Mouse (Mus musculus) cerebellum, adult 9-11 months (tissue): Measurements from ENCODE around the gene BC107364.
"Not testable (repeated sequence)": the region's sequence is repeated elsewhere in the genome, so short reads cannot be mapped to it uniquely, and the experiment has no call there.

Source experiments
- DNase-seq: peaks from one replicate; pipeline ENCODE4 v3.0.0; 2022

BC107364 gene

DNA sequence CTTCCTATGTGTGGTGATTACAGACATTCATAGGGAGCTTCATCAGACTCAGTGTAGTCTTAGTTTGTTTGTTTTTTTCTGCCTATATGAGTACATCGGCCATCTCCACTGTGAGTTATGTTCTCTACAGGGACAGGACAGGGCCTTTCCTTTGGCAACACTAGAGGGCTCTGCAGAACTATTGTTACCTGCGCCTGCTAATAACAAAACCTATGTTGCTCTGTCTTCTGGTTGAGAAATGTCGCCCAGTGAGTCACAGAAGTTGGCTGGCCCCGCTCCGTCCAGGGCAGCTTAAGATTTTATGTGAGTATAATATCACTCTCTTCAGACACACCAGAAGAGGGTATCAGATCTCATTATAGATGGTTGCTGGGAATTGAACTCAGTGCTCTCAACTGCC, 41.1 kb downstream of the BC107364 start:
- DNase-seq: no peak

DNA sequence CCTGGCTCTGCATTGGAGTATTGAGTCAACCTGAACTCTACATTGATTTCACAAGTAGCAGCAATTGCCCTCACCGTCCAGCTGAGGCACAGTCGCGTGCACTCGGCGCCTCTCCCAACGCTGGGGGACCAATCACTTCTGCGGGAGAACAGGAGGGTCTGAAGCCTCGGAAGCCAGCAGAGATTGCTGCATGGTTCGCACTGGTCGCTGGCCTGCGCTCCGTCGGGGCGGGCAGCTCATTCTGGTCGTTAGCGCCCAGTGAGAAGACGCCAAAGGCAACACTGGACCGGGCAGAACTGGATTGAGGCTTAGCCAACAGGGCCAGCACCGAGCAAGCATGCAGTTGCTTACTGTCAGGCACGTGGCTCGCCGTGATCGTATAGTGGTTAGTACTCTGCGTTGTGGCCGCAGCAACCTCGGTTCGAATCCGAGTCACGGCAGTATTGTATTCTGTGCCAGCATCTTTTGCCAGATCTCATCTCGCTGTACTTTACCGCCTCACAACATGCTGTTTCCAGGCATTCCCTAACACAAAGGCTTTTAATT, 42.3 kb downstream of the BC107364 start:
- DNase-seq: no peak

DNA sequence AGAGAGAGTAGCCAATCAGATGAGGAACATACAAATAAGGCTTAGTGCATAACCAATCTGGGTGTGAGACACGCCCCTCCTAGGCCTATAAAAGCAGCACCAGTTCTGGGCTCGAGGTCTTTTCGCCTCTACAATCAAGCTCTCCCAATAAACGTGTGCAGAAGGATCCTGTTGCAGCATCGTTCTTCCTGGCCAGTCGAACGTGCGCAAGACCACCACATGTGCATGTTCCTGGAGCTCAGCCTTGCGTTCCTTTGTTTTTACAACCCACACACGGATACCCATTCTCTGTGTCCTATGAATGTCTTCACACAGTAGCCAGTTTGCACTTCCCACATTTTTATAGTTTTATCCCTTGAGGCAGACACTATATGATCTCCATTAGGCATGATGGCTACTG, 44.0 kb downstream of the BC107364 start:
- DNase-seq: not testable (repeated sequence)

DNA sequence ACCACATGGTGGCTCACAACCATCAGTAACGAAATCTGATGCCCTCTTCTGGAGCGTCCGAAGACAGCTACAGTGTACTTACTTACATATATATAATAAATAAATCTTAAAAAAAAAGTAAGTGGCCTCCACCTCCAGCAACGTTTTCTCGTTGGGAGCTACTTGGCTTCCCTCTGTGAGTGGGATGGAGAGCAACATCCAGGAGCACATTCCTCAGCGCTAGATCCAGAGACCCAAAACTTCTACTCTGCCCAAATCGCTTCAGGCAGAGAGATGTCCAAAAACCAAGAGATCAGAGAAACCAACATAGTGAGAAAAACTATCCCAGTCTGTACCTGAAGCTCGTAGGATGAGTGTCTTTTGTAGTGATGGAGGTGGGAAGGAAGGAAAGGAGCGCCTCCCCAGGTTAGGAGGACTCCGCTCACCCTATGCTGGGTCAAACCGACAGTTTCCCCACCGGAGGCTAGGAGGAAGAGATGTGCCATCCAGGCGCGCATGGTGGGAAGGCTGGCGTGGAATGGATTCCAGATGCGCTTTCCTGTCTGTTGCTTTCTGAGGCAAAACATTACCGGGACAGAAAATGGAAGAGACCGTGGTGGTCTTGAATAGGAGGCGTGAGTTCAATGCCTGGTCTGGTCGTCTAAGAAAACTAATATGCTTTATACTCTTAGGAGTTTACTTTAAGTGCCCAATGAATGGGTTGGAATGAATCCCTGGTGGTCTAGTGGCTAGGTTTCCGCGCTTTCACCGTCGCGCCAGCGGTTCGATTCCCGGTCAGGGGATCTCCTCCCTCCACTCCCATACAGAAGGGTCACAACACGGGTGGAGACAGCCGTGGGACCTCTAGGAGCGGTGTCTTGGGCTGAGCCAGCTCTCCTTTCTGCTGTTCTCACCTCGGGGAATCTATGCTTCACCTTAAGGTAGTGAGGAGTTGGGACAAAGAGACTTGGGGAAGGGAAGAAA, 46.3 kb downstream of the BC107364 start:
- no peak for DNase-seq

DNA sequence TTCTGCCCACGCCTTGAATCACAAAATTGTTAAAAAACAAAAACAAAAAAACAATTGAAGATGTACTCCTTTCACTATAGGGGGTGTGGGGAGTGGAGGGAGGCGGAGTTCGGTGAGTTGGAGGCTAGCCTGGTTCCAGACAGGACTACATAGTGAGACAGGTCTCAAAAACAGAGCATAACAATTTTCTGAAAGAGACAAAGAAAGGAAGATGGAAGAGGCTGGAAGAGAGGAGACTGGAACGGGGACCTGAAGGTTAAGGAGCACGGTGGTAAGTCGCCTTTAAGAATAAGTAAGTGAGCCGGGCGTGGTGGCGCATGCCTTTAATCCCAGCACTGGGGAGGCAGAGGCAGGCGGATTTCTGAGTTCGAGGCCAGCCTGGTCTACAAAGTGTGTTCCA, 47.1 kb downstream of the BC107364 start:
- no peak for DNase-seq

DNA sequence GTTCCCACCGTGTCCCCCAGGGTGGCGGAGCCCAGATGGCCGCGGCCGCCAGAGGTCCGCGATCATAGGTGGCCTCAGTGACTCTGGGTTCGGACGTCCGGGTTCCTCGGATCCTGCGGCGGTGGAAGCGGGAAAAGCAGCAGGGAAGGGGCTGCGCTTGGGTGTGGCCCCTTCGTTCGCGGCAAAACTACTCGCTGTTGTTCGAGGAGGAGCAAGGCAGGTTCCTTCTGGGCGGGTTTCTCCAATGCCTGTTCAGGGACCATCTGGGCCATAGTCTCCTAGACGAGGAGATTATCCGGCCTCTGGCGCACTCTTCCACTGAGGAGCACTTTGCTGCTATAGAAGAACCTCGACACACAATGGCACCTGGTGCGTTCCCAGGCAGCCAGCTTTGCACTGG, 47.7 kb downstream of the BC107364 start:
- DNase-seq: no peak

DNA sequence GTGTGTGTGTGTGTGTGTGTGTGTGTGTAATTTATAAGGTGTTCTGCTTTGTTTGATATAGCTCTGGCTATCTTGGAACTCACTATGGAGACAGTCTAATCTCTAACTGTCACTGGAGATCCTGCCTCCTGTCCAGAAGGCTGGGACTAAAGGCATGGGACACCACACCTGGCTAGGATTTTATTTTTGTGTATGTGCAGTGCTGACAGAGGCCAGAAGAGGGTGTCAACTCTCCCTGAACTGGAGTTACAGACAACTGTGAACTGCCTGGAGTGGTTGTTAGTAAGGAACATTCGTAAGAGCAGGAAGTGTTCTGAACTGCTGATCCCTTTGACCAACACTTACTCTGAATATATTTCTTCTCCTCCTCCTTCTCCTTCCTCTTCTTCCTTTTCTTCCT, 49.1 kb downstream of the BC107364 start:
- DNase-seq: no peak

DNA sequence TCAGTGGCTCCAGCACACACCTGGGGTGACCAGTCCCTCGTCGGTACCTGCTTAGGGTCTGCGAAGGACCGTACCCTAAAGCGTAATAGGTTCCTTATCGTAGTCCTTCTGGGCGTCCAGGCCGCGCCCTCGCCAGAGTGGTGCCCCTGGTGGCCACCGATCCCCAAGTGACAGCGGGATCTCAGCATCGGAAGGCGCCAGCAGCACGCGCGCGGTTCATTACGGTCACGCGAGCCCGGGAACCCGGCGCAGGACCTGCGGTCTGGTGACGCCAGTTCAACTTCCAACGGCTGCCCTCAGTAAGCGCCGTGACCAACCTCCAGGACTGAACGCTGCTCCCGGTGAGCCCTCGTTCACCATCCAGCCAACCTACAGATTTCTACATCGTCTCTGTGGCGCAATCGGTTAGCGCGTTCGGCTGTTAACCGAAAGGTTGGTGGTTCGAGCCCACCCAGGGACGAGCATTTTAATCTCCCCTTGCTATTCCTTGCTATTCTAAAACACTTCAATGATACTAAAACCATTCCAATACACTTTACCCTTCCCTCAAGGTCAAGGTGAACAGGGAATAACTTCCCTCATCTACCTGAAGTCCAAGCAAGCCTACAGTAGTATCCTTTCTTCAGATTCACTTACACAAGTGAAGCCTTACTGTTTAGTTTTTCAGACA, 50.1 kb downstream of the BC107364 start:
- no peak for DNase-seq

DNA sequence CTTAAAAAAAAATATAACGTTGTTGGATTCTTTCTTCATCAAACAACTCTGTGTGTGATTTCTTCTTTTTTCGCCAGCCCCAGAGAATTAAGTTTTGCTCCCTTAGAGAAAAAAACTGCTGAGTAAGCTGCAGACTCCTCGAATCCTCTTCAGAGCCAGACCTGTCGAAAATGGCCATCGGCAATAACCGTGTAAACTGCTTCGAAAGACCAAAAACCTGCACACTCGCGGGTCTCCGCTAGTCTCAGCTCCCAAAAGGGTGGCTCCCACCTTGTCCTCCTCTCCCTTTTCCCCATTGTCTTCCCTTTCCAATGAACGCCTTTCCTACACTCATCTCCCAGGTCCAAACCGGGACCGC, 50.7 kb downstream of the BC107364 start:
- no peak for DNase-seq

DNA sequence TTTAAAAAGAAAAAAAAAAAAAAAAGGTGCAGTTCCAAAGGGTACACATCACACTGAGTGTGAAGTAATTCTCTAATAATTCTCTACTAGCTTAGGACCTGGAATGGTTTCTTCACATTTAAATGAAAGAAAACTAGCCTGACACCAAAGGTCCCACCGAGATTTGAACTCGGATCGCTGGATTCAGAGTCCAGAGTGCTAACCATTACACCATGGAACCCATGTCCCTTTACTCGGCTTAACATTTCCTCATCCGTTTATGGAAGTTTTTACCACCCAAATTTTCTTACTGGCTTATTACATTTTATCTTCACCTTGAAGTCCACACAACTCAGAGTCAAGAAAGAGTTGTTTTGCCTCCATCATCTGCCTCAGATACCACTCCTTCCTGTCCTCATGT, 53.2 kb downstream of the BC107364 start:
- no peak for DNase-seq

DNA sequence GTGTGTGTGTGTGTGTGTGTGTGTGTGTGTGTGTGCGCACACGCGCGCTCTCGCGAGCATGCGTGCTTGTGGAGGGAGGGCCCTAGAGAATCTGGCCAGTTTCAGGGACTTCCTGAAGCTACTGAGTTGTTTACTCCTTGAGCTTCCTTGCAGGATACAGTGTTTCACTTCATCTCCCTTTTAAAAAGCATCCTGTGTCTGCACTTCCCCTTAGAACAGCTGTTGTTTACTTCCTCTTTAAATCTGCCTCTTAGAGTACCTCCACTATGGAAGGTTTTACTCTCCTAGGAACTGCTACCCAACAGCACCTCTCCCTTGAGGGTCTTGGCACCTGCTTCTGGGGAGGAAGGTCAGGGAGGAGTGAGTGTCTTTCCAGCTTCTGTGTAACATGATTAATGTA, 55.2 kb downstream of the BC107364 start:
- no peak for DNase-seq

DNA sequence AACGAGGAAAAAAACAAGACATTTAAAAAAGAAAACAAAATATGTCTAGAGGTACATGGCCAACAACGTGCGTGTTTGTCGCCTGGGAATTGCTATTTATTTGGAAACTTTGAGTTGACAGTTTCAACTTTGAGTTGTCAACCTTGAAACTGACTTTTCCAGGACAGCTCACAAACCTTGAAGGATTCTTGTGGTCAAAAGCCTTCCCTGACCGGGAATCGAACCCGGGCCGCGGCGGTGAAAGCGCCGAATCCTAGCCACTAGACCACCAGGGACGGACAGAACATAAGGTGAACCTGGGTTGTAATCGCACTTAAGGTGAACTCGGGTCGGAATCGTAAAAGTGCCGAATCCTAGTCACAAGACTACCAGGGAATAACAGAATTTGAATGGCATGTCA, 64.9 kb downstream of the BC107364 start:
- DNase-seq: not testable (repeated sequence)
